Mouse (Mus musculus) testis, adult 2 months (tissue): ENCODE measurements at regions not wholly inside any gene's neighbourhood (a gene's known extent, or its start where the extent isn't known, plus 50 kb on each side); places are given as distances from the start of the nearest gene placed in this dataset.

Experiments used
- H3K27ac ChIP-seq: fragments of 200-500 bp; 2 replicates; pipeline ENCODE4 v1.5.1; 2012; ENCODE audit warnings: low read depth, low read length; ENCODE audit not compliant: control insufficient read depth, insufficient read depth
- H3K27me3 ChIP-seq: fragments of 200-500 bp; 2 replicates; pipeline ENCODE4 v1.6.1; 2012; ENCODE audit warnings: mild to moderate bottlenecking, low read length, moderate library complexity; ENCODE audit not compliant: control insufficient read depth, insufficient read depth
- H3K36me3 ChIP-seq: fragments of 200-500 bp; 2 replicates; pipeline ENCODE4 v1.6.1; 2012; ENCODE audit warnings: mild to moderate bottlenecking, low read length; ENCODE audit not compliant: control insufficient read depth, insufficient read depth
- H3K4me1 ChIP-seq: fragments of 200-500 bp; 2 replicates; pipeline ENCODE4 v1.6.1; 2012; ENCODE audit warnings: low read length; ENCODE audit not compliant: control insufficient read depth, insufficient read depth
- H3K4me3 ChIP-seq: fragments of 200-500 bp; 2 replicates; pipeline ENCODE4 v1.5.1; 2012; ENCODE audit warnings: low read depth, mild to moderate bottlenecking, low read length, moderate library complexity, mixed read lengths; ENCODE audit not compliant: control insufficient read depth
- CTCF ChIP-seq: fragments of 200-500 bp; IDR thresholded peaks from 2 replicates; pipeline ENCODE4 v1.5.1; 2012; ENCODE audit warnings: low read depth, mild to moderate bottlenecking, inconsistent platforms, low read length, moderate library complexity; ENCODE audit not compliant: control insufficient read depth, insufficient read depth, insufficient replicate concordance
- POLR2A ChIP-seq: fragments of 200-500 bp; IDR thresholded peaks from 2 replicates; pipeline ENCODE4 v1.6.1; 2012; ENCODE audit warnings: low read depth, mild to moderate bottlenecking, inconsistent platforms, low read length, moderate library complexity; ENCODE audit not compliant: control insufficient read depth

DNA sequence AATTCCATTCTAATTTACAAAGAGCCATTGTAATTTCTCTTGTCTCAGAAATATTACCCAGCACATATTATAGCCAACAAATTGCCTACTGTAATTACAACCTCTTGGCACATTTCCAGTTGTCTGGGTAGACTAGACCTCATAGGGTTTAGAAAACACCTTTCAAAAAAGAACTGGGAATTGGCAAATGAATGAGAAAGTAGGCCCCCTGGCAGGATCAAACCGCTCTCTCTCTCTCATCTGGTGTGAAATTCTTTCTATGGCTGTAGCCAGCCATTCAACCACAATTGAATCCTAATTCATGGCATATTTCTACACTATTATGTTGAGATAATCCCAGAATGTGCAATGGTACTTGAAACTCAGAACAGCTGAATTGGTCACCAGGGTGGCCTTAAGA lies 65.3 kb upstream of the Pde3a start:
- no peak for TF ChIP-seq POLR2A
- TF ChIP-seq CTCF: no peak
- no peaks in the 10 kb centered on the region for H3K27me3 ChIP-seq
- no peak overlapping the region for H3K4me3 ChIP-seq
- H3K36me3 ChIP-seq: no peaks in the 10 kb centered on the region
- no peaks in the 10 kb centered on the region for H3K4me1 ChIP-seq
- H3K27ac ChIP-seq: no peak overlapping the region

DNA sequence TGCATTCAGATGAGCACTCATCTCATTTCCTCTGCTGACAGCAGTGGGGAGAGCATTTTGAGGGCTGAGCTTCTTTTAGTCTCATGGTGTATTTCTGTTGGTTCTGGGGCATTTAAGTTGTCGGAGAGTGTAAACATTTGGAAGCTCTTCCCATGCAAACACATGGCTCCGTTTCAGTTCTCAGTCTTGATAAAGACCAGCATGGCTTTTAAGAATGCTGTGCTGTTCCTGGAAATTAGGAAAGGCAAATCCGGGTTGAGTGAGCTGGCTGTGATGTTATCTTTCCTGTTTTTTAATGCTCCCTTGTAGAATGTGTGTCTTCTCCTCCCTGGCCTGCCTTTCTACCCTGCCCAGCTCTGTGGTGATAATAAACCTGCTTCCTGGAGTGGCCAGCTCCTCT lies 61.0 kb upstream of the Pde3a start:
- Histone ChIP-seq H3K36me3 (no peaks in the 10 kb centered on the region), H3K27me3 (no peaks in the 10 kb centered on the region), H3K4me3 (no peak overlapping the region), H3K4me1 (no peaks in the 10 kb centered on the region), H3K27ac (no peak overlapping the region)
- TF ChIP-seq POLR2A (no peak), CTCF (no peak)

GRCm38 (mm10) chr6:141189093-141189492 lies 60.0 kb upstream of the Pde3a start:
- Histone ChIP-seq H3K4me3 (no peak overlapping the region), H3K4me1 (no peaks in the 10 kb centered on the region), H3K36me3 (no peaks in the 10 kb centered on the region), H3K27ac (no peak overlapping the region), H3K27me3 (no peaks in the 10 kb centered on the region)
- TF ChIP-seq CTCF: no peak
- TF ChIP-seq POLR2A: no peak

DNA sequence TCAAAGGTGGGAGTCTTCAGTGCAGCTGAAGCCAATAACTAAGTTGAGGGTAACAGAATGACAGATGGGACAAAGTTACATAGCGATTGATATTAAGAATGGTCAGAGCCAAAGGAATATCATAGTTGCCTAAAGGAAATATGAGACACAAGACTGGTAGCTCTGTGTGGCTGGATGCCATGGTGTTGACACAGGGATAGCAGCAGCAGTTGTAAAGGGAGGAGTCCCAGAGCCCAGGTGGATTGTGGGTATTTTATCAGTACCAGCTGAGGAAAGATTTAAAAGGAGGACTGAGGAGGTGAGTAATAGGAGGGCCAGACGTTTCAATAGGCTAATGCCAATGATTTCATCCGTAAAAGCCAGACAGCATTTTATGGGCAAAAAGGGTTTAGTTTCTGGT lies 59.4 kb upstream of the Pde3a start:
- Histone ChIP-seq H3K27ac (no peak overlapping the region), H3K36me3 (no peaks in the 10 kb centered on the region)
- no peak for TF ChIP-seq POLR2A
- TF ChIP-seq CTCF: no peak

GRCm38 (mm10) chr6:141190383-141190782 lies 58.7 kb upstream of the Pde3a start:
- H3K27me3 ChIP-seq: no peaks in the 10 kb centered on the region
- H3K4me1 ChIP-seq: no peaks in the 10 kb centered on the region
- TF ChIP-seq POLR2A (no peak), CTCF (no peak)
- no peak overlapping the region for H3K27ac ChIP-seq
- no peaks in the 10 kb centered on the region for H3K36me3 ChIP-seq
- no peak overlapping the region for H3K4me3 ChIP-seq

More for the DNA sequence above, 59.4 kb upstream of the Pde3a start:
- H3K4me1 ChIP-seq: no peaks in the 10 kb centered on the region
- no peak overlapping the region for H3K4me3 ChIP-seq
- no peaks in the 10 kb centered on the region for H3K27me3 ChIP-seq

GRCm38 (mm10) chr6:141197501-141197900 lies 51.6 kb upstream of the Pde3a start:
- Histone ChIP-seq H3K27ac (no peak overlapping the region), H3K4me1 (no peaks in the 10 kb centered on the region), H3K4me3 (no peak overlapping the region), H3K27me3 (no peaks in the 10 kb centered on the region), H3K36me3 (no peaks in the 10 kb centered on the region)
- TF ChIP-seq POLR2A (no peak), CTCF (no peak)
